8 mouse cellular contexts compared by ENCODE assay signal in genomic region chr5:44414441-44414840, GRCm38 (mm10).
DNase-seq lines count a peak whose midpoint lies in the region; ATAC-seq and TF ChIP-seq lines count a peak whose summit lies in the region.
"Had no signal": no experiment of that assay in that cellular context is flagged by ENCODE, and none has a peak within 500 bp of the region (broad histone marks: within the 10 kb centered on the region; RNA-seq: fewer than 3 reads in every experiment).

No protein-coding gene starts in this region.

- H3K27me3 ChIP-seq in forebrain, embryonic 15.5 days: no peaks in the 10 kb centered on the region
- no peaks in the 10 kb centered on the region for H3K27me3 ChIP-seq in hindbrain, postnatal 0 days (ENCODE audit: insufficient read depth, low read length)

- H3K9ac ChIP-seq in forebrain, embryonic 15.5 days (replicated peaks): no peak overlapping the region
- H3K9ac ChIP-seq in hindbrain, postnatal 0 days (replicated peaks; ENCODE audit: low read length): no peak overlapping the region
- H3K9ac ChIP-seq: liver, embryonic 14.5 days had no signal

- intact Hi-C loops in left cerebral cortex, postnatal 10 days (cut with DNase I): no loop called here

- H3K9me3 ChIP-seq in forebrain, embryonic 15.5 days: no peaks in the 10 kb centered on the region
- no peaks in the 10 kb centered on the region for H3K9me3 ChIP-seq in hindbrain, postnatal 0 days (ENCODE audit: low read length)

- H3K27ac ChIP-seq in forebrain, embryonic 15.5 days (replicated peaks): peak overlapping the region; percentile 80
- H3K27ac ChIP-seq in hindbrain, postnatal 0 days: no peak overlapping the region; the same call in 1 of the 2 replicates
- H3K27ac ChIP-seq: liver, embryonic 14.5 days had no signal

- H3K4me3 ChIP-seq in forebrain, embryonic 15.5 days: no peak overlapping the region
- no peak overlapping the region for H3K4me3 ChIP-seq in hindbrain, postnatal 0 days (ENCODE audit: low read length)

- peak; percentile 79 for ATAC-seq in forebrain, embryonic 15.5 days (replicated peaks)
- ATAC-seq in hindbrain, postnatal 0 days: peak; percentile 78

- peaks cover 16% of the 10 kb centered on the region for H3K4me1 ChIP-seq in forebrain, embryonic 15.5 days
- H3K4me1 ChIP-seq in hindbrain, postnatal 0 days (ENCODE audit: insufficient read depth, low read length): no peaks in the 10 kb centered on the region

- WGBS in forebrain, embryonic 15.5 days: 21% methylated on average over 7 of the region's 7 CpGs
- 29% methylated on average over 7 of the region's 7 CpGs for WGBS in hindbrain, postnatal 0 days

- peak; percentile 58 for DNase-seq in MN1 (ENCODE audit: low spot score)
- peak; percentile 53 for DNase-seq in adrenal gland, postnatal 10 days
- peak; percentile 78 for DNase-seq in hindbrain, postnatal 0 days (ENCODE audit: low spot score)
- DNase-seq in left cerebral cortex, postnatal 10 days (ENCODE audit: extremely low spot score in 1 of 2, low spot score in 2 of 2): peak; percentile 75 to 79
- DNase-seq in right cerebral cortex, adult 2 months (ENCODE audit: low spot score in 2 of 2): peak; percentile 89 to 91
- no peak for DNase-seq in T-cell, adult 2 months (ENCODE audit: low spot score)

- no peak for TF ChIP-seq CTCF in hindbrain, postnatal 0 days (IDR thresholded peaks at IDR 0.05; ENCODE audit: low read depth)

- no peaks in the 10 kb centered on the region for H3K36me3 ChIP-seq in forebrain, embryonic 15.5 days
- no peaks in the 10 kb centered on the region for H3K36me3 ChIP-seq in hindbrain, postnatal 0 days (ENCODE audit: insufficient read depth, low read length)

- H3K4me2 ChIP-seq in forebrain, embryonic 15.5 days (replicated peaks): no peak overlapping the region
- H3K4me2 ChIP-seq in hindbrain, postnatal 0 days (ENCODE audit: low read depth, low read length): no peak overlapping the region
